Mouse (Mus musculus) large intestine, adult 2 months (tissue): ENCODE data around the gene Galnt17. TPM values are rescaled to one million over a fixed set of nuclear protein-coding genes. Genes with fewer than 3 reads are reported as not detected.

Experiments
- DNase-seq: peaks from one replicate; pipeline ENCODE4 v3.0.0-alpha.2; 2012; ENCODE audit warnings: low read depth, low spot score
- WGBS: fragments of 180-500 bp; shearing (Covaris S2); methylation state at CpG from one replicate; pipeline ENCODE4 v1.1.7; 2018; 5-methylcytosine and 5-hydroxymethylcytosine counted together
- polyA plus RNA-seq: library from polyadenylated mRNA; depleted of rRNA; stranded (reverse); fragments of >200 nt; gene quantifications from 2 replicates; pipeline ENCODE4 v1.2.3, GENCODE M21; 2012

Galnt17 gene
- polyA plus RNA-seq, 1 experiment = 0.46 TPM

DNA sequence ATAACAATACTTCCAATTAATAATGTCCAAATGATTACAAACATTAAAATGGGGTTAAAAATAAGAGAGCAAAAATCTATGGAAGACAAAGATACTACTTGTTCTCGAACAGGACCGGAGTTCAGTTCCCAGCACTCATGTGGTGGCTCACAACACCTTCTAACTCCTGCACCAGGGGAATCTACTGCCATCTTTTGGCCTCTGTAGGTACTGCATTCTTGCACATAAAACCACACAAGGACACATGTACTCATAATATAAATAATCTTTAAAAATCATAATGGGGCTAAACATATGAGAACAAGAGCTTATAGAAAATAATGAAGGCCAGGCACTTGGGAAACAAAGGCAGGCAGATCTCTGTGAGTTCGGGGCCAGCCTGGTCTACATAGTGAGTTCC, 330.3 kb downstream of the Galnt17 start:
- DNase-seq = no peak
- WGBS = 93% methylated on average over 3 of the region's 3 CpGs

DNA sequence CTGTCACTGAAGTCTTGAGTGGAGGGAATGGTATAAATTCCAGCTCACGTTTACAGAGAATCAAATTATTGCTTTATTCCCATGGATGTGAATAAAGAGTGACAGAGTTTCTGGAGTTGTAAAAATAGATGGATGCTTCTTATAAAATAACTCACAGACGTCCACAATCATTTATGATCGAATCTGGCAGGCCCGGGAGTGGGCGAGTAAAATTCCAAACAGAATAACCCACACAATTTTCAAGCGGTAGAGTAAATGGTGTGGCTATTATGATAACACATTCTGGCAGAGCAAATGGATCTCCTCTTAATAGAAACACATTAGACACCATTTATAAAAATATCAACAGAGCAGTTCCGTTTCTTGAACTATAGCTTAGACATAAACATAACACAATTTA, 355.9 kb downstream of the Galnt17 start:
- 43% methylated on average over 7 of the region's 7 CpGs for WGBS

DNA sequence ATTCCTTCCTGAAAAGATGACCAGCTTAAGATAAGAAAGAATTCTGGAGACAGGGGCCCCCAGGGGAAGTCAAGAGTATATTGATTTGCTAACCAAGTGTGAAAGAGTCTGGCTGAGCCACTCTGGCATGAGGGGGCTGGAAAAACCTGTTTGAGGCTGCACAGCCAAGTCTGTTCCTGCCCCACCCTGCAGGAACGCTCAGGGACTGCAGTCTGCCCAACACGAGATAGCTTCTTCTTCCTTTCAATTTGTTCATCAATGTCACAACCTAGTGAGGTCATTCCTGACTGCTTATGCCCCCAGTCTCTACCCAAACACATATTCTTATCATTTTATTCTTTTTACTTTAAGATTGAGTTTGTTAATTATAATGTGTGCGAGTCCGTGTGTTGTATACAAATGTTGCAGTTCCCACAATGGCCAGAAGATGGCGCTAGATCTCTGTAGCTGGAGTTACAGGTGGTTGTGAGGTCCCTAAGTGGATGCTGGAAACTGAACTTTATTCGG, 357.4 kb downstream of the Galnt17 start:
- 50% methylated on average over 6 of the region's 6 CpGs for WGBS
- DNase-seq = no peak

More for the DNA sequence above, 355.9 kb downstream of the Galnt17 start:
- no peak for DNase-seq

DNA sequence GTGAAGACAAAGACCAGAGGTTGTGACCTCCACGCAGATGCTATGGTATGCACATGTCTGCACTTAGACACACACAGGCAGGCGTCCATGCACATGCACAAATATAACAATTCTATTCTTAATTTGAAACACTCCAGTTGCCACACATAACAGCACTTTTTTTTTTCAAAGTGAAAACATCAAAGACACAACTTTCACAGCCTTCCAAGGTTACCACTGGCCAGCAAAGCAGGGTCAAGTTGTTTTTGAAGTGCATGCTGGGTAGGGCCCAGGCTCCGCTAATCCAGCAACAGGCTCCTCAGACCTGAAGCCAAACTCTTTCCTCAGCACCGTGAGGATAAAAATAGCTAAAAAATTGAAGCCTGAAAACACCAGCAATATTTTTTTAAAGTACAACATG, 357.9 kb downstream of the Galnt17 start:
- WGBS = 34% methylated on average over 4 of the region's 4 CpGs
- no peak for DNase-seq

DNA sequence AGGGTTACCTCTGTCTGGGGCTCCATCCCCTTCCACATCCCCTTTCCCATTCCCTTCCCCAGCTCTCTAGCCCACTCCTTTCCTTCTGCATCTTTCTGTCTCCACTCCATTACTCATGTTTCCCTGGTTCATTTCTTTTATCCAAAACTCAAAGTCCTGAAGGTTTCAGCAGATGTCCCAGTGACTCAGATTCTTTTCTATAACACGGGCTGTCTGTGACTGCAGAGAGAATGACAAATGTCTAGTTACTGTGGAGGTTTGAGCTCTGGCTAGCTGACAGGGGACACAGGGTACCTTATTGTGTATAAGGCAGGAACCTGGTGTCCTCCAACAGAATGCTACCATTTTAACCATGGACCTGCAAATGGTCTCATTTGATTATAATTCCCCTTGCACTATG, 358.6 kb downstream of the Galnt17 start:
- WGBS = 62% methylated on average over 1 of the region's 1 CpGs
- DNase-seq = no peak

DNA sequence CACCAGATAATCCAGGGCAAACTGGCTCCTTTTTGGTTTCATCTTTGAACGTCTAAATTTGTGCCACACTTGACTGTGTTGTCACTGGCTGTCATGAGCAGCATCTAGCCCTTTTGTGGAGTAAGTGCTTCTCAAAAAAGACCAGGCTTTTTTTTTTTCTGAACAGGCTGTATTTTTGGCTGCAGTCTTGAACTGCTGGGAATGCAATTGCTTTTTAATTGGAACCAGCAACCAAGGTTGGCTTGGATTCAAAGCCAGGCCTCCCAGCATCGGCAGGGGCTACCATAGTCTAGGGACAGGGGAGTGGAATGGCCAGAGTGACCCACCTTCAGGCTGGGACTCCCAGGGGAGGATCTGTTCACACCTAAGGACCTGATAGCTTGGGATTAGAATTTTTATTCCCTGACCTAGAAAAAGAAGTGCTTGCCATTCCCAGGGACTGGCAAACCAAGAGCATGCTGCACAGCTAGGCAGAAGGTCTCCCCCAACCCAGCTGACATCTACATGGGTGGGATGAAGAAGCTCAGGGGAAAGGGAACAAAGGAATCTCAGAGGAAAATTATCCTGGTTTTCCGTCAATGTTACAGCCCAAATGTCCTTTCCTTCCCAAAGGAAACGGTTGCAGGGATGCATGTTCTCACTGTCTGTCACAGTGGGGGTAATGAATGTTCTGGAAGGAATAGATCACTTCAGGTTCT, 369.2 kb downstream of the Galnt17 start:
- no peak for DNase-seq
- 54% methylated on average over 4 of the region's 4 CpGs for WGBS

DNA sequence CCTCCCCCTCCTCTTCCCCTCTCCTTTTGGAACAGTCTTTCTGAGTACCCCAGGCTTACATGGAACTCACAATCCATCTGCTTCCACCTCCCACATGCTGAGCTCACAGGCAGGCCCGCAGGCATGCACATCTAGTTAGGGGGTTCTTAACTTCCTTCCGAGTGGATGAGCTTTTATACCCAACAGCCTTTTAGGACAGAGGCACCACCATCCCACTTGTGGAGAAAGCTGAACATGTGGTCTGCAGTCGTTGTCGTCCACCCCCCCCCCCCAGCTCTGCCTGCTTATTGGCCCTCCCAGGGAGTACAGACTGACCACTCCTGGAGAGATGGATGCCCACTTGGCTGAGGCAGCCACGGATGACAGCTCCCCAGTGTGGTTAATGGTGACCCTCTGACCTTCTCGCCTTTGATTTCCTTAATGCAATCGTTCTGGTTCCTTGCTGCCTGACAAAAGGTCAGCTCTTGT, 370.0 kb downstream of the Galnt17 start:
- no peak for DNase-seq
- 8% methylated on average over 7 of the region's 7 CpGs for WGBS

DNA sequence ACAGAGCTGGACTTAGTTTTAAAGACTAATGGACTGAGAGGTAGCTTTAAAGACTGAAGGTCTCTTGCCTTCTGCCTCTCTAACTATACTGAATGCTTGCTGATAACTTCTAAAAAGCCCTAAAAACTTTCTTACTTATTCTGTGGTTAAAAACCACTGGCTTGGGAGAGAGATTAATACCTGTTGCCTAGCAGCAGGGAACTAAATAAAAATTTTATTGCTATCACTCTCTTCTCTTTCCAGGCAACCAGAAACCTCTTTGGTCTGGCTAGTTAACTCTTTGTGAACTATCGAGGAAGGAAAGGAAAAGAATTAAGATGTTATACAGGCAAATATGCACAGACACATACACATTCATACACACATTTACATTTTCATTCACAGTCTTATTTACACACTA, 377.3 kb downstream of the Galnt17 start:
- DNase-seq = no peak
- WGBS = 62% methylated on average over 1 of the region's 1 CpGs

DNA sequence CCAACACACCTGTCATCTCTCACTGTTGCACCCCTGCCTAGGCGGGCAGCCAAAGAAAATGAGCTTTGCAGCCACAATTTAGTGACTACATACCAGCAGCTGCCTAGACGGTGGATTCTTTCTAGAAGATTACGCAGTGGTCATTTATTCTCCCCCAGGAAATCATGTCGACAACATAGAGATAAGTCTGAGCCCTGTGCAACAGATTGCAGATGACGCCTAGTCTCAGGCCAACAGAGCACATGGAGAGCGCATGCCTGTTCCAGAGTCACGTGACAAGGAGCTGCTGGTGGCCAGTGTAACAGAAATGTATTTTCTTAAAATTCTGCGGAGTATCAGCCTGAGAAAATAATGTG, 380.5 kb downstream of the Galnt17 start:
- WGBS = 80% methylated on average over 8 of the region's 8 CpGs

DNA sequence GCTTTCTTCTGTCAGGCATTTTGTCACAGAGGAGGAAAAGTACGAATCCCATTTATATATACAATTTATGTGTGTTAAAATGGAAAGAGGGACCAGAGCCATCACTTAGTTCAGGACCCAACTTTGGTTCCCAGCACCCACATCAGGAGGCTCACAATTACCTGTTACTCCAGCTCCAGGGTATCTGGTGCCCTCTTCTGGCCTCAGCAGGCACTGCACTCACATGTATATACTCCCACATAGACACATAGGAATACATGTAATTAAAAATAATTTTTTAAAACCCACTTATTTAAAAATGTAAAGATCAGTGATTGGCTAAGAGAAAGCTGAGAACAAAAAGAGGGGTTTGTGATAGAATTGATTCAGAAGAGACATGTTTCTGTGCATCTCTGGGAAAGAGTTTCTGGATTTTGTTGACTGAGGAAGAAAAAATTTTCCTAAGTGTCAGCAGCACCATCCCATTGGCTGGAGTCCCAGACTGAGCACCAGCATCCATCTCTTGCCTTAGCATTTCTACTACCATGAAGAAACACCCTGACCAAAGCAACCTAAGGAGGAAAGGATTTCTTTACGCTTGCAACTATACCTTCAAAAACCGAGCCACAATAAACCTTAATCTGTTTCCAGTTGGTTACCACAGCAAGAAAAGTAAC, 381.0 kb downstream of the Galnt17 start:
- DNase-seq = no peak
- 83% methylated on average over 3 of the region's 3 CpGs for WGBS

More for the DNA sequence above, 380.5 kb downstream of the Galnt17 start:
- no peak for DNase-seq

DNA sequence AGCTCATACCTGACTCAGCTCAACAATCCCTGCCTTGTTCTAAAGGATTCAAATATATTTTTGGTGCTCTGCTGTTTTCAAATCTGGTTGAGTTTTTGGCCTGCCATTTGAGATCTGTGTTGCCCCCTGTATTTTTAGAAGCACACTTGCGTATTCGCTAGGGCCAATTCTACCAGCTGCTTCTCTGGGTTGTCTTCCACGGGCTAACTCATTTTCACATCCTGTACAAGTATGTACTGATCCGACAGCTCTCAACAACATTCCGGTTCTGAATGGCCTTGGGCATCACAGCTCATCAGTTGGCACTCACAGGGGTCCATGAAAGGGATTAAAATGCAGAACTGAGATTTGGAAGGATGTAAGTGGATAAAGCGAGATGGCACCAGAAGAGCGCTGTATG, 382.6 kb downstream of the Galnt17 start:
- 95% methylated on average over 7 of the region's 7 CpGs for WGBS
- DNase-seq = no peak

DNA sequence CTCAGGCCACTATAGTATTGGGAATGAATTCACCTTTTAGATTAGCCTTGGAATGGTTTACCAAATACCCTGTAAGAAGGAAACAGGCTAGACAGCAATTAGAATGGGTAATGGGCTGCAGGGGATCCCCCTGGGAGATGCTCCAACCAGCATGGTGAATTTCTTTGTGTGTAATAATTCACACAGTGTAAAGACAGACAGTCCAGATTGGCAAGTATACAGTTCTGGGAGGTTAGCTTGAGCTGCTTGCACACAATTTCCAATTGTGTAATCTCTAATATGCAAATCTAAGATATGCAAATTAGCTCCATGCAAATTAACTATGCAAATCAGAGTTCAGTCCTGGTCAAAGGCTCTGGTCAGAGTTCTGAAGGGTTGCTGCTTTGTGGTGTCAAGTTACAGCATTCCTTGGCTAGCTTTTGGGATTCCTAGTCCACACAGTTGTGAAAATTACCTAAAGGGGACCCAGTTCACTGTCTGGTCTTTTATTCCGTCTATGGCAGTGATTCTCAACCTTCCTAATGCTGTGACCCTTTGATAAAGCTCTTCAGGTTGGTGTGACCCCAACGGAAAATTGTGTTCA, 384.0 kb downstream of the Galnt17 start:
- no peak for DNase-seq
- 22% methylated on average over 2 of the region's 2 CpGs for WGBS

DNA sequence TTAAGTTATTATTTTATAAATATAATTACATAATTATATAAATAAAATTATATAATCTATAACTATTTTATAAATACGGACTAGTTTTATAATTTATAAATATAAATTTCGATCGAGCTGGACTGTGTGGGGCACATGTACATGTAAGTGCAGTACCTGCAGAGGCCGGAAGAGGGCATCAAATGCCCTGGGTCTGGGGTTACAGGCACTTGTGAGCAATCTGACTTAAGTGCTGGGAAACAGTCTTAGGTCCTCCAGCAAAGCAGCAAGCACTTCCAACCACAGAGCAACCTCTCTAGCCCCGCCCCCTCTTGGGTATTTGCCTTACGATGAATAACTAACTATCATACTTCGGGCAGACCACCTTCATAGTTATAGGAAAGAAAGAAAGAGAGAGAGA, 388.3 kb downstream of the Galnt17 start:
- WGBS = 91% methylated on average over 7 of the region's 7 CpGs

DNA sequence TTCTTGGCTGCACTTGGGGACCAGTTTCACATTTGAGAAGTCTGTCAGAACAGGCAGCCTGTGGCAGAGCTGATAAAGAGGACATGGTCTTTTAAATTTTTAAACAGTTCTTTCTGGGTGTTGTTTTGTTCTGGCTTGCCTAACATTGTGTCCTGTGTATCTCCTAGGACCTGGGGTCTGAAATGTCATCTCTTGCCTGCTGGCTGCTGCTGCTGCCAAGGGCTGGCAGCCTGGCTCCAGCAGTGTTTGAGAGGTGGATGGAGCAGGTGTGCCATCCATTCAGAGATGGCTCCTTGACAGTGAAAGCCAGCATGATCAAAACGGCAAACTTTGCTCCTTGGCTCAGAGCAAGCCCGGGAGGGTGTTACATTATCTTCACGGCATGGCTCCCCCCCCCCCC, 393.7 kb downstream of the Galnt17 start:
- 63% methylated on average over 3 of the region's 3 CpGs for WGBS
- DNase-seq = no peak

More for the DNA sequence above, 388.3 kb downstream of the Galnt17 start:
- DNase-seq = no peak

DNA sequence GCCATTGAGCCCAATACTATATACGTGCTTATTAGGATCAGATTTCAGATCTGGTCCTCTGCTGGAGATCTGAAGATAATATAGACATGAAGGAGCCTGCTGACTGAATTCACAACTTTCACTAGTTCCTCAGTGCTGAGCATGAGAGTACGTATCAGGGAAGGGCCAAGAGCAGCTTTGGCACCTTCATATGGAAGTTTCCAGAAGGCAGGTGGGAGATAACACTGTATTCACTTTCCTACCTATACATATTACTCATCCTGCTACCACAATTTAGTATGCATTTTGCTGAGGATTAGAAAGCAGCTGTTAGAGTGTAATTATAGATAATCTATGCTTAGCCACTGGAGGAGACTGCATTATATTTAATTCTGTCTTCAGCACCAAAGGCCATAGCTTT, 396.7 kb downstream of the Galnt17 start:
- DNase-seq = no peak
- WGBS = 75% methylated on average over 2 of the region's 2 CpGs

DNA sequence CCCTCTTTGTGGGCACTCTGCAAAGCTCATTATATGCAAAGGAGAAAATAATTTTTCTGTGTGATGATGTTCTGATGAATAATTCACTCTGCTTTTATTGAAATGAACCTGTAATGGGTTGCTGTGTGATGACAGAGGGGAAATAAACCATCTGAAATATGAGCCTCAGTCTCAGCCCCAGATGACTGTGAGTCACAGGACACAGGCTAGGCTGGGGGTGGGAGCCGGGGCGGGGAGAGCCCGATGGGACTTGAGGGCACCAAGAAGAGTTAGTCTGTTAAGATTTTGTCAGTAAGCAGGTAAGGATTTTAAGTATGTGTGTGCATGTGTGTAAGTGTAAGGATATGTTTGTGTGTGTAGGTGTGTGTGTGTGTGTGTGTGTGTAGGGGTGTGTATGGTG, 406.6 kb downstream of the Galnt17 start:
- DNase-seq = no peak
- WGBS = 80% methylated on average over 3 of the region's 3 CpGs

DNA sequence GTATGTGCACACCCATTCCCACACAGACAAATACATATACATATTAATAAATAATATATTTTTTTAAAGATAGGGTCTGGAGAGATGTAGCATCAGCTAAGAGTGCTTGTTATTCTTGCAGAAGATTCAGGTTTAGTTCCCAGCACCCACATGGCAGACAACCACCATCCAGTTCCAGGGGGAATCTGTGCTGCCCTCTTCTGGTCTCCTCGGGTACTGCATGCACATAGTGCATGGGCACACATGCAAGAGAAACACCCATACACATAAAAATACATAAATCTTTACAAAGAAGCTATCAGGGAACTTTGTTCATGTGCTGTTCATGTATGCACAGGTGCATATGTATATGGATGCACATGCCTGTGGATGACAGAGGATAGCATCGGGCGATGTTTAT, 412.3 kb downstream of the Galnt17 start:
- WGBS = 95% methylated on average over 3 of the region's 3 CpGs
- no peak for DNase-seq

DNA sequence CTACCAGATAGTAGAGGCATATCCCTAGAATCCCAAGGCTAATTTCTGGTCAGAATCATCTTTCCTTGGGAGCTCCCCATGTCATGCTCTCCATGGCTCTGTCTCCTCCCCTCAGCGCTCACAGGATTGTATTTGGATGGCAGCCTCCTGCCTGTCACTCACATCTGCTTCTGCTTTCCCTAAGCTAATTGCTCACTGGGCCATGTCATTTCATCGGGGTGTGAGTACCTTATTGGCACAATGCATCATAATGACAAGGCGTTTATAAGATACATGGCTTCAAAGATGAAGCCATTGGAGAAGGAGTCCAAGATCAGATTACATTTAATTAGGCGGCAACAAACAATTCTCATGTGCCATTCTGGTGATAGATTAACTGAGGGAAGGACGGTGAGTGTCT, 416.6 kb downstream of the Galnt17 start:
- 47% methylated on average over 5 of the region's 5 CpGs for WGBS
- no peak for DNase-seq

DNA sequence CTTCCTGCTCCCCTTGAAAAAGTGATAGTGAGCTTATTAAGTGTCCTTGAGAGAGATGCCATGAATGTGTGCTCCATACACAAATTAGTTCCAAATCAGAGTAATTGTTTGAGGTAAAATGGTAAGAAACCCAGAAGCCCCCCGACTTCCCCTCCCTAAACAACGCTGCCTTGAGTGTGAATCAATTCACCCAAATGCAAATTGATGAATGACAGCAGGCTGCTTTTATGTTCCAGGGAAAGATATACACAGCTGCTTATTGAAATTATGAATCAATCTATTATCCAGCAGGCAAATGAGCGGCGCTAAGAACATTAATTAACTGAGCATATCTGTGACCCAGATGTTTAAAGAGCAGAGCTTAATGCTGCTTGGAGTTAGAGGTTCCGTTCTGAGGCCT, 428.0 kb downstream of the Galnt17 start:
- DNase-seq = no peak
- 85% methylated on average over 5 of the region's 5 CpGs for WGBS

DNA sequence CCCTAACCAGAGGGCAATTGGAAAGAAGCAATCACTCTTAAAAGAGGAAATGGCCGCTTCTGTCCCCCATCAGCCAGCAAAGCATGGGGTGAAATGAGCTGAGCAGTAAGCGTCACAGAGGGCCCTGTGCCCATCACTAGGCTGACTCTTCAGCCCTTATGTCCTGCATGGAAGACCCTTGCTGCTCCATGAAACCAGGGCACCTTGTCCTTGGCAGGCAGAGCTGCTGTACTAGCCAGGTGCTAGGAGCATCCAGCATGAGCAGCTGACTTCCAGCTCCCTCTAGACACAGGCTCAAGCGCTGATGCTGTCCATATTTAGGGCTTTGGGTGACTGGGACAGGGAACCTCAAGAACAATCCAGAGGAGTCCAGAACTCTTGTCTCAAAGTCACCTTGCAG, 432.9 kb downstream of the Galnt17 start:
- WGBS = 82% methylated on average over 3 of the region's 3 CpGs
- DNase-seq = no peak

DNA sequence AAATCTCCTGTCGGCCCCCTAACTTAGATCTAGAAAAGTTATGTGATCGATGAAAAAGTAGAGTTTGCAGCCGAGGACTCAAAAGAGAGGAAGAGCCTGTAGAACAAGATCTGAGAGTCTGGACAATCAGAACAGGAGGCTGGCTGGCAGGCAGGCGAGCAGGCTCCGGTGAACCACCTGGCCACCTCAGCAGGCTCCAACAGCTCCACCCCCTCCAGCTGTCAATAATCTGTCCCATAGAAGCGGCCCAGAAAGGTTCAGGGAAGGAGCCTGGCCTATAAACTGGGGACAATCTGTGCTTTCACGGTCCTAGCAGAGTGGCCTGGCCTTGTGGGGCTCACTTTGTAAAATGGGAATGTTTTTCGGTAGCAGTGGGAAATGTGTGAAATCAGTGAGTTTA, 437.2 kb downstream of the Galnt17 start:
- DNase-seq = no peak
- WGBS = 48% methylated on average over 8 of the region's 8 CpGs
